Mouse (Mus musculus): ENCODE results near the gene Thada. TPM values are rescaled to one million over a fixed set of nuclear protein-coding genes. Genes with fewer than 3 reads are reported as not detected.

The Thada gene
- total RNA-seq, 2 experiments from 2014 or later = 5.6 to 6.8 TPM

DNA sequence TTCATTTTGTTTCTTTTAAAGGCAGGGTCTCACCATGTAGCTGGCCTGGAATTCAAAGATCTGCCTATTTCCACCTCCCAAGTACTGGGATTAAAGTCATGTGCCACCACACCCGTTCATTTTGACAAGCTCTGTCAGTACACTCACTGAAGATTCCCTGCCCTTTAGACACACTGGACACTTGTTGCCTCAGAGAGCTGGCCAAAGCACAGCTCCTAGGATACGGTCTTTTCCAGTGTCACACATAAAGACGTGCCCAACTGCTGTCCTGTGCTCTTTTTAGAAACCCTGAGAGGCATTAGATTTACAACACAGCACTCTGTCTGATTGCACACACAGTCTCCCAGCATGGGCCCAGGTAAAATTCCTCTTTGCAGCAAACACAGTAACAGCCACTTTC, 248.3 kb downstream of the Thada start:
- H3K27ac ChIP-seq = peak overlapping the region; percentile 54; the same call in 1 of the 2 replicates
- H3K4me3 ChIP-seq = no peak overlapping the region
- TF ChIP-seq CTCF (IDR thresholded peaks at IDR 0.05) = no peak
- peak; percentile 52 for DNase-seq
- intact Hi-C loops (cut with DNase I) = no loop called here

DNA sequence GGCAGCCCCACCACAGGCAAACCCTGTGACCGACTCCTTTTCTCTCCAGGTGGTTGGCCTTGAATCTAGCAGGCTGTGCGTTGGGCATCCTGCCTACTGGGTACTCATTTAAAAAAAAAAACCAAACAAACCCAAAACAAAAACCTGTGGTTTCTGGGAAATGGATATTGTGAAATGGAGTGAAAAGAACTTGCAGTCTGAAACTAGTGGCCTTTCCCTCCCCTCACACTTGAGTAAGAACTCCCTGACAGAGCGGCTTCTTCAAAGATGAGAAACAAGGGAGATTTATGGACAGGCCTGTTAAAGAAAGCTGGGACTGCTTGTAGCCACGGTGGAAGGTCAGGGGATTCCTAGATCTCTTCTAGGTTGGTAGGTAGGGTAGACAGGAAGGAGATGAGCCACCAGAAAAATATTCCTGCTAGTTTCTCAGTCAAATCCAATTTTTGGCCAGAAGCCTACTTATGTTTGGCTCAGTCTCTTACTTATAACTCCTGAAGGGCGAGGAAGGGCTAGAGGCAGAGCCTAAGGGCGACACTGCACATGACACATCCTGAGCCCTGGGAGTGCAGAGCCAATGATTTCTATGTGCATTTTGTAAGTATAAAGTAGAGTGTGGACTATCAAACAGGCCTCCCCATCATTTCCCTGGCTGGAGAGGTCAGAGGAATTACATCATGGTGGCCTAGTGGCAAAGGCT, 250.6 kb downstream of the Thada start:
- Histone ChIP-seq H3K27ac (peak overlapping the region; percentile 10; the same call in 1 of the 2 replicates), H3K4me3 (no peak overlapping the region)
- no peak for DNase-seq
- intact Hi-C loops (cut with DNase I) = no loop called here
- TF ChIP-seq CTCF (IDR thresholded peaks at IDR 0.05) = no peak

- H3K27ac ChIP-seq = no peak overlapping the region
- DNase-seq = no peak
- no peak for TF ChIP-seq CTCF (IDR thresholded peaks at IDR 0.05)
- H3K4me3 ChIP-seq = no peak overlapping the region
- intact Hi-C loops (cut with DNase I) = no loop called here
Measured at GRCm38 (mm10) chr17:84213464-84213863, 252.5 kb downstream of the Thada start.

DNA sequence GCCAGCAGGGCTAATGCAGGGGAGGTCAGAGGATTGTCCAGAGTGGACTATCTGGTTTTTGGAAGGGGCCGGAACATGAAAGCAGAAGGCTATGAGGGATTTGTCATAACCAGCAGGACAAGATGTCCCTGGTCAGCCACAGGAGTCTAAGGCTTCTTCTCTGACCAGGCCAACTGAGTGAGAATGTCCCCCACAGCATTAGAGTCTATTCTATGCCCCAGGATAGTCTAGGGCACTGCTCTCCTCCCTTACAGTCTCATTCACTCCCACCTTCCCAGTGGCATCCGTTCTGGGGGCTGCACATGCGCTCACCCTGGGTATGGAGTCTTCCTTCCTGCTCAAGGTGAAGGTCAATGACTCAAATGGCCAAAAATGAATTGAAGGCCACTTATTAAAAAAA, 258.4 kb downstream of the Thada start:
- DNase-seq = no peak
- no peak for TF ChIP-seq CTCF (IDR thresholded peaks at IDR 0.05)
- intact Hi-C loops (cut with DNase I) = no loop called here
- no peak overlapping the region for H3K4me3 ChIP-seq
- H3K27ac ChIP-seq = no peak overlapping the region

DNA sequence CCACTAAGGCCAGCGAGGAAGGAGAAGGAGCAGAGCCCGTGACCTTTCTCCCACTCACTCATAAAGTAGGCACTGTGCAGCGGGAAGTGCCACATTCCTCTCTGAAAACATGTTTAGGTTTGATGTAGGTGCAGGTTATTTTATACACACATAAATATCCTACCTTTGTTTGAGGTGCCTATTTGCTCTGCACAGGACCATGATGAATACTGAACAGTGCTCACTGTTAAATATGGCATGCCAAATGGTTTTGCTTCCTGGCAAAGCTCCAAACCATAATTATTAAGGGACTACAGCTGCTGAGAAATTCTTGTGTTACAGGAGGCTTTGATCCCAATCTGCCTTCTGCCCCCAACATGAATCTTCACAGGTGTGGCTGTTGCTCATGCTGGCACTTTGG, 259.8 kb downstream of the Thada start:
- no peak for TF ChIP-seq CTCF (IDR thresholded peaks at IDR 0.05)
- H3K27ac ChIP-seq = no peak overlapping the region
- DNase-seq = no peak
- H3K4me3 ChIP-seq = no peak overlapping the region
- intact Hi-C loops (cut with DNase I) = no loop called here

- no peak for DNase-seq
- intact Hi-C loops (cut with DNase I) = loop anchor here (5.0 kb wide), 1 partner anchor 177 kb away; no protein-coding TSS in a partner anchor
- TF ChIP-seq CTCF (IDR thresholded peaks at IDR 0.05) = no peak
- no peak overlapping the region for H3K4me3 ChIP-seq
- H3K27ac ChIP-seq = no peak overlapping the region
Measured at GRCm38 (mm10) chr17:84204962-84205361, 261.0 kb downstream of the Thada start.

DNA sequence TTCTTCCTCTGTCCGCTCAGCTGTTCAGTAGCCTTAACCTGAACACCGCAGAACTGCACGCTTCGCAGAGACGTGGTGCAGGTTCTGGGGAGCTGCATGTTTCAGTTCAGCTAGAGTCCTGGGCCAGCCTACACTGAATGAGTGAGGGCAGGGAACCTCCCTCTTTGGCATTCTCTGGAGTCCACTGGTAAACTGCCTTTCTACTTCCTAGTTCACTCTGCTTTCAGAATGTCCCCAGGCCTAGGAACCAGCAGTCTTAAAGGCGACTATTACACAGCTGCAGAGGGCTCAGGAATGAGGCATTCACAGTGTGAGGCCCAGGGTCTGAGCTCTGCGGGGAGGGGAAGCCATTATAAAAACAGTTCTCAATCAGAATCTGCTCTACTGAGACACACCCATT, 262.7 kb downstream of the Thada start:
- Histone ChIP-seq H3K27ac (no peak overlapping the region), H3K4me3 (no peak overlapping the region)
- intact Hi-C loops (cut with DNase I) = loop anchor here (5.0 kb wide), 1 partner anchor 179 kb away; no protein-coding TSS in a partner anchor
- DNase-seq = no peak
- no peak for TF ChIP-seq CTCF (IDR thresholded peaks at IDR 0.05)

GRCm38 (mm10) chr17:84201183-84201582, 264.8 kb downstream of the Thada start:
- DNase-seq = no peak
- intact Hi-C loops (cut with DNase I) = loop anchor here (5.0 kb wide), 1 partner anchor 181 kb away; no protein-coding TSS in a partner anchor
- TF ChIP-seq CTCF (IDR thresholded peaks at IDR 0.05) = no peak
- Histone ChIP-seq H3K27ac (no peak overlapping the region), H3K4me3 (no peak overlapping the region)

DNA sequence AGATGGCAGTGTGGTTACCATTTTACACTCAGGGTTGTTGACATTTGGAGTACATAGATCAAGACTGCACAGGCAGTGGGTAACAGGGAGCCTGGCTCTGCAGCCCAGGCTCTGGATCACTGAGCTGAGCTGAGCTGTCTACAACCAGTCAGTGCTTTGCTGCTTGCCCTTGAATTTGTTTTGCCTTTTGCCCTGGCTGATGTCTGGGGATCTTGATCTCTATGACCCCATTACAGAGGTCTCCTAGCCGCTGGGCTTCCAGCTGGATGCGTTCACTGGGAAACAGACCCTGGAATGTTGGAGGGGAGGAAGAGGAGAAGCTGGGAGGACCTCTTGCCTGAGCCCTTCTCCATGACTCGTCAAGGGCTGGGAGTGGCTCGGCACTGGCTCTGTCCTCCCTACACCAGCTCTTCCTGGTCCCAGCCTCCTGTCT, 268.1 kb downstream of the Thada start:
- intact Hi-C loops (cut with DNase I) = no loop called here
- DNase-seq = no peak
- H3K4me3 ChIP-seq = no peak overlapping the region
- no peak for TF ChIP-seq CTCF (IDR thresholded peaks at IDR 0.05)
- no peak overlapping the region for H3K27ac ChIP-seq

DNA sequence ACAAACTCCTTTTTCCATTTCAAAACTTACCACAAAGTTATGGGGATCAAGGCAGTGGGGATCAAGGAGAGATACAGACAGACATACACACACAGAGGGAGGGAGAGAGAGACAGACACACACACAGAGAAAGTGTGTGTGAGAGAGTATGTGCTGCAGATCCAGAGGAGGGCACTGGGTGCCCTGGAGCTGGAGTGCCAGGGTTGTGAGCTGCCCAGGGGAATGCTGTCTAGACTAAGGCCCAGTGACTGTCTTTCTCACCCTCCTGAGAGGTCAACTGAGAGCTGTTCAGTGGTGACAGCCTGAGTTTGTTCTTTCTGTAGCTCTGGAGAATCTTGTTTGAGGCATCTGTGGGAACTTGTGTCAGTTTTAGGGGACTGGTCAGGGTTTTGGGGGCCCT, 269.7 kb downstream of the Thada start:
- Histone ChIP-seq H3K27ac (no peak overlapping the region), H3K4me3 (no peak overlapping the region)
- no peak for TF ChIP-seq CTCF (IDR thresholded peaks at IDR 0.05)
- intact Hi-C loops (cut with DNase I) = no loop called here
- no peak for DNase-seq

- peak overlapping the region; percentile 31; the same call in 1 of the 2 replicates for H3K27ac ChIP-seq
- TF ChIP-seq CTCF (IDR thresholded peaks at IDR 0.05) = no peak
- intact Hi-C loops (cut with DNase I) = no loop called here
- no peak for DNase-seq
- H3K4me3 ChIP-seq = no peak overlapping the region
Measured at GRCm38 (mm10) chr17:84195835-84196234, 270.2 kb downstream of the Thada start.

- H3K4me3 ChIP-seq = no peak overlapping the region
- intact Hi-C loops (cut with DNase I) = no loop called here
- H3K27ac ChIP-seq = no peak overlapping the region
- peak; percentile 13; the same call in 1 of the 2 replicates for TF ChIP-seq CTCF (IDR thresholded peaks at IDR 0.05)
- DNase-seq = no peak
Measured at GRCm38 (mm10) chr17:84195003-84195395, 271.0 kb downstream of the Thada start.

- Histone ChIP-seq H3K4me3 (no peak overlapping the region), H3K27ac (no peak overlapping the region)
- intact Hi-C loops (cut with DNase I) = no loop called here
- no peak for TF ChIP-seq CTCF (IDR thresholded peaks at IDR 0.05)
- no peak for DNase-seq
Measured at GRCm38 (mm10) chr17:84194282-84195002, 271.6 kb downstream of the Thada start.
